Mouse (Mus musculus): ENCODE measurements around the gene Arid3c. TPM values are rescaled to one million over a fixed set of nuclear protein-coding genes. Genes with fewer than 3 reads are reported as not detected.
A peak's percentile ranks its signal among the peaks of the same experiment; 100 is the strongest.
"Not testable (repeated sequence)": the region's sequence is repeated elsewhere in the genome, so short reads cannot be mapped to it uniquely, and the experiment has no call there.

Arid3c gene
- polyA plus RNA-seq, 1 experiment from 2014 or later: 0.42 TPM

GRCm38 (mm10) chr4:41698421-41699016 lies 32.4 kb downstream of the Arid3c start:
- H3K4me3 ChIP-seq (ENCODE audit: low read depth, low read length); ATAC-seq (replicated peaks; ENCODE audit: insufficient number of reproducible peaks, low FRiP score, low TSS enrichment, low read depth); H3K4me2 ChIP-seq (ENCODE audit: low read depth, low read length); H3K9ac ChIP-seq (replicated peaks; ENCODE audit: low read length); H3K27me3 ChIP-seq (ENCODE audit: control insufficient read depth, insufficient read depth, low read length); H3K9me3 ChIP-seq (replicated peaks; ENCODE audit: control insufficient read depth, low read length); H3K27ac ChIP-seq (replicated peaks; ENCODE audit: low read depth, low read length); H3K4me1 ChIP-seq (ENCODE audit: control insufficient read depth, insufficient read depth, low read length); H3K36me3 ChIP-seq (replicated peaks; ENCODE audit: control insufficient read depth, insufficient read depth, low read depth, low read length); DNase-seq (ENCODE audit: low spot score): not testable (repeated sequence)
- 4% methylated on average over 16 of the region's 32 CpGs for WGBS

DNA sequence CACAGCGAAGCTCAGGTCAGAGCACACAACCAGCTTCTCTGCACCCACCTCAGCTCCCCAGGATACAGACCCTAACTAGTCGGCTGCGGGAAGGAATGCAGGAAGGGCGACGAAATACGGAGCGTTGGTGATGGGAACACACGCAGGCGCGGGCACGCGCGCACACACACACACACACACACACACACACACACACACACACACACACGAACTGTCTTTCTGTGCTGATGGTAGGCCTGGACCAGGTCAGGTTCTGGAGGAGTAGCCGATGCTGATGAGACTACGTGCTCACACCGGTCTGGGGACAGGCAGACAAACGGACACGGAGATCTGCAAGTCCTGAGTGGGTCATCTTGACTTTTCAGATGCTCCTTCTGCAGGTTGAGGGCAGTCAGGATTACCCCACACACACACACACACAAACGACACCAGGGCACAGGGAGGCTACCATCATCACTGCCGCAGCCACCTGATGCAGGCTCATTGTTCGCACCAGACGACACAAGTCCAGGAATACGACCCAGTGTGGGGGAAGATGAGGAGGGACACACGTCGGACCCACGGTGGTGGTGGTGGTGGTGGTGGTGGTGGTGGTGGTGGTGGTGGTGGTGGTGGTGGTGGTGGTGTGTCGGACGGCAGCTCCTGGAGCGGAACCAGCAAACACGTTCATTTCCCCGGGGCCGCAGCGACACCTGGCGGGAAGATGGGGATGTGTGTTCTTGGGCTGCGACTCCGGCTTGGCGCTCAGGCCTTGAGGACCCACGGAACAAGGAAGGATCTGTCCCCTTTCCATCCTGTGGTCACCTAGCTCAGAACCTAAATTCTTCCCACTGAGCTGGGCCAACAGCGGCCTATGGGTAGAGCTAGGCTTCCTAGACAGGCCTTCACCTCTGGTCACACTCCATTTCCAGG lies 33.8 kb downstream of the Arid3c start, which contains the start of gene Cntfr:
TSS of gene Cntfr (minus strand) at position 160 of the 912 bp plus-strand sequence.
- not testable (repeated sequence) for H3K27me3 ChIP-seq (ENCODE audit: control insufficient read depth, insufficient read depth, low read length); H3K9ac ChIP-seq (replicated peaks; ENCODE audit: low read length); H3K27ac ChIP-seq (replicated peaks; ENCODE audit: low read depth, low read length); H3K9me3 ChIP-seq (replicated peaks; ENCODE audit: control insufficient read depth, low read length); H3K4me1 ChIP-seq (ENCODE audit: control insufficient read depth, insufficient read depth, low read length); H3K4me2 ChIP-seq (ENCODE audit: low read depth, low read length); H3K36me3 ChIP-seq (replicated peaks; ENCODE audit: control insufficient read depth, insufficient read depth, low read depth, low read length); H3K4me3 ChIP-seq (ENCODE audit: low read depth, low read length); ATAC-seq (replicated peaks; ENCODE audit: insufficient number of reproducible peaks, low FRiP score, low TSS enrichment, low read depth)
- WGBS: 12% methylated on average over 32 of the region's 40 CpGs
- DNase-seq (ENCODE audit: low spot score): peak; percentile 73

DNA sequence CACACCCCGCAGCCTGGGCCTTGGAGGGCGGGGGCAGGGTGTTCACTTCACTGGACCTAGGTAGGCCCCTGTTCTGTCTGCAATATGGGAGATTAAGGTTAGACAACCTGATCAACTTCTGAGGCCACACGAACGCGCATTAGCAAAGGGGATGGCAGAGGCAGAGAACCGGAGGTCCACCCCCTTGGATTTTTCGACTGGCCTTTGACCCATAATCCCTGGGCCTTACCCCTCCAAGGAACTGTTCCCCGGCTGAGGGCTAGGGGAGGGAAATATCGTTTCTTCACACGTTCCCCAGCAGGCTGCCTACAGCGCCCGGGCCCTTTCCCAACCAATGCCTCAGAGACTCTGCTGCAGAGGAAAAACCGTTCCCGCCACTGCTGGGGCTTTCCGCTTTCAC lies 34.5 kb downstream of the Arid3c start:
- ATAC-seq (replicated peaks; ENCODE audit: insufficient number of reproducible peaks, low FRiP score, low TSS enrichment, low read depth); H3K36me3 ChIP-seq (replicated peaks; ENCODE audit: control insufficient read depth, insufficient read depth, low read depth, low read length); H3K9ac ChIP-seq (replicated peaks; ENCODE audit: low read length); H3K27ac ChIP-seq (replicated peaks; ENCODE audit: low read depth, low read length); H3K4me3 ChIP-seq (ENCODE audit: low read depth, low read length); H3K9me3 ChIP-seq (replicated peaks; ENCODE audit: control insufficient read depth, low read length); H3K27me3 ChIP-seq (ENCODE audit: control insufficient read depth, insufficient read depth, low read length); H3K4me1 ChIP-seq (ENCODE audit: control insufficient read depth, insufficient read depth, low read length); H3K4me2 ChIP-seq (ENCODE audit: low read depth, low read length); DNase-seq (ENCODE audit: low spot score): not testable (repeated sequence)
- 2% methylated on average over 11 of the region's 15 CpGs for WGBS

DNA sequence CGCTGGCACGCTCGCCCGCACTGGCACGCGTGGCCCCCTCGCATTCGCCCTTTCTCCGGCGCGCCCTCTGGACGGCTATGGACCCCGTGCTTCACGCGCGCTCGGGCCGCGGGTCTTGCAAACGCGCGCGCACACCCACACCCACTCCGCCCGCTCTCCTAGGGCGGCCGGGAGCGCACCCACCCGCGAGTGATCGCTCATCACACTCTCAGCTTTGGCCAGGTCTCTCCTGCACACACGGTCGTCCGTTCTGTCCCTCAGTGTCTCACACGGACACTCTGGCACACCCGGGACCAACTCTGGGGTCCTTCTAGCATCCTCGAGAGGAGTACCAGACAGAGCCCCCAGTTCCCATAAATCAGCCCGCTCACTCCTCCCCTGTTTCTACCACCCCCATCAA lies 35.1 kb downstream of the Arid3c start:
- ATAC-seq (replicated peaks; ENCODE audit: insufficient number of reproducible peaks, low FRiP score, low TSS enrichment, low read depth); H3K27me3 ChIP-seq (ENCODE audit: control insufficient read depth, insufficient read depth, low read length); DNase-seq (ENCODE audit: low spot score); H3K9me3 ChIP-seq (replicated peaks; ENCODE audit: control insufficient read depth, low read length); H3K9ac ChIP-seq (replicated peaks; ENCODE audit: low read length); H3K36me3 ChIP-seq (replicated peaks; ENCODE audit: control insufficient read depth, insufficient read depth, low read depth, low read length); H3K27ac ChIP-seq (replicated peaks; ENCODE audit: low read depth, low read length); H3K4me1 ChIP-seq (ENCODE audit: control insufficient read depth, insufficient read depth, low read length); H3K4me3 ChIP-seq (ENCODE audit: low read depth, low read length): not testable (repeated sequence)
- 3% methylated on average over 9 of the region's 38 CpGs for WGBS
- peak overlapping the region; percentile 36 for H3K4me2 ChIP-seq (ENCODE audit: low read depth, low read length)

GRCm38 (mm10) chr4:41693511-41693910 lies 37.4 kb downstream of the Arid3c start:
- not testable (repeated sequence) for H3K36me3 ChIP-seq (replicated peaks; ENCODE audit: control insufficient read depth, insufficient read depth, low read depth, low read length); H3K9ac ChIP-seq (replicated peaks; ENCODE audit: low read length); H3K4me1 ChIP-seq (ENCODE audit: control insufficient read depth, insufficient read depth, low read length); H3K4me3 ChIP-seq (ENCODE audit: low read depth, low read length); DNase-seq (ENCODE audit: low spot score); H3K27ac ChIP-seq (replicated peaks; ENCODE audit: low read depth, low read length); H3K27me3 ChIP-seq (ENCODE audit: control insufficient read depth, insufficient read depth, low read length); ATAC-seq (replicated peaks; ENCODE audit: insufficient number of reproducible peaks, low FRiP score, low TSS enrichment, low read depth); H3K9me3 ChIP-seq (replicated peaks; ENCODE audit: control insufficient read depth, low read length)
- peak overlapping the region; percentile 3; the same call in 1 of the 2 replicates for H3K4me2 ChIP-seq (ENCODE audit: low read depth, low read length)
- WGBS: 11% methylated on average over 4 of the region's 4 CpGs

DNA sequence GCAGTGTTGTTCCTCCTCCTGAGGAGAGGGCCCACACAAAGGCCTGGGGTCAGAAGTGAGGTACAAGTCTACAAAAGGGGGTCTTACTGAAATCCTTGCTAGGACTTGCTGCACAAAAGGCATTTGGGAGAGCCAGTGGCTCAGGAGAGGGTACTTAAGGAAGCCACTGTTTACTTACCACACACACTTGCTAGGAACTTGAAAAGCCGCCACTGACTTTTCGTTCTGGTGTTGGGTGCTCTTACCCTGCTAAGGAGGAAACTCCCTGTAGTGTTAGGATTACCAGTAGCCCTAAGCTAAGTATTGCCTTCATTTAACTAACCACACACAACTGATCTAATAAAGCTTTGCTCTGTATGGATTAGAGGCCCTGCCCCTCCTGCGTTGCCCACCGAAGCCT lies 40.9 kb downstream of the Arid3c start:
- H3K9ac ChIP-seq (replicated peaks; ENCODE audit: low read length); H3K27ac ChIP-seq (replicated peaks; ENCODE audit: low read depth, low read length); H3K36me3 ChIP-seq (replicated peaks; ENCODE audit: control insufficient read depth, insufficient read depth, low read depth, low read length); ATAC-seq (replicated peaks; ENCODE audit: insufficient number of reproducible peaks, low FRiP score, low TSS enrichment, low read depth); H3K4me1 ChIP-seq (ENCODE audit: control insufficient read depth, insufficient read depth, low read length); H3K9me3 ChIP-seq (replicated peaks; ENCODE audit: control insufficient read depth, low read length); H3K4me3 ChIP-seq (ENCODE audit: low read depth, low read length); H3K4me2 ChIP-seq (ENCODE audit: low read depth, low read length); DNase-seq (ENCODE audit: low spot score); H3K27me3 ChIP-seq (ENCODE audit: control insufficient read depth, insufficient read depth, low read length): not testable (repeated sequence)
- WGBS: no CpG with 5 or more reads among the region's 4 CpGs

- H3K4me1 ChIP-seq (ENCODE audit: control insufficient read depth, insufficient read depth, low read length); H3K36me3 ChIP-seq (replicated peaks; ENCODE audit: control insufficient read depth, insufficient read depth, low read depth, low read length); H3K27ac ChIP-seq (replicated peaks; ENCODE audit: low read depth, low read length); H3K4me3 ChIP-seq (ENCODE audit: low read depth, low read length); H3K9ac ChIP-seq (replicated peaks; ENCODE audit: low read length); DNase-seq (ENCODE audit: low spot score); H3K27me3 ChIP-seq (ENCODE audit: control insufficient read depth, insufficient read depth, low read length); ATAC-seq (replicated peaks; ENCODE audit: insufficient number of reproducible peaks, low FRiP score, low TSS enrichment, low read depth); H3K4me2 ChIP-seq (ENCODE audit: low read depth, low read length); H3K9me3 ChIP-seq (replicated peaks; ENCODE audit: control insufficient read depth, low read length): not testable (repeated sequence)
- WGBS: 44% methylated on average over 1 of the region's 1 CpGs
These were observed 42.4 kb downstream of the Arid3c start for GRCm38 (mm10) chr4:41688562-41688961.

GRCm38 (mm10) chr4:41685882-41686492 lies 45.0 kb downstream of the Arid3c start:
- not testable (repeated sequence) for H3K27me3 ChIP-seq (ENCODE audit: control insufficient read depth, insufficient read depth, low read length); DNase-seq (ENCODE audit: low spot score); H3K27ac ChIP-seq (replicated peaks; ENCODE audit: low read depth, low read length); H3K36me3 ChIP-seq (replicated peaks; ENCODE audit: control insufficient read depth, insufficient read depth, low read depth, low read length); H3K9me3 ChIP-seq (replicated peaks; ENCODE audit: control insufficient read depth, low read length); H3K4me3 ChIP-seq (ENCODE audit: low read depth, low read length); H3K9ac ChIP-seq (replicated peaks; ENCODE audit: low read length); H3K4me2 ChIP-seq (ENCODE audit: low read depth, low read length); H3K4me1 ChIP-seq (ENCODE audit: control insufficient read depth, insufficient read depth, low read length)
- 40% methylated on average over 6 of the region's 10 CpGs for WGBS
- 0 out of 2 replicates have a peak, but pooled peaks have one; percentile 10 for ATAC-seq (replicated peaks; ENCODE audit: insufficient number of reproducible peaks, low FRiP score, low TSS enrichment, low read depth)

All from embryonic facial prominence, embryonic 11.5 days (tissue).